Mouse (Mus musculus): Measurements from ENCODE around the gene Rfc4. TPM values are rescaled to one million over a fixed set of nuclear protein-coding genes. Genes with fewer than 3 reads are reported as not detected.

Rfc4 gene
- polyA plus RNA-seq, 1 experiment = 2.1 TPM

DNA sequence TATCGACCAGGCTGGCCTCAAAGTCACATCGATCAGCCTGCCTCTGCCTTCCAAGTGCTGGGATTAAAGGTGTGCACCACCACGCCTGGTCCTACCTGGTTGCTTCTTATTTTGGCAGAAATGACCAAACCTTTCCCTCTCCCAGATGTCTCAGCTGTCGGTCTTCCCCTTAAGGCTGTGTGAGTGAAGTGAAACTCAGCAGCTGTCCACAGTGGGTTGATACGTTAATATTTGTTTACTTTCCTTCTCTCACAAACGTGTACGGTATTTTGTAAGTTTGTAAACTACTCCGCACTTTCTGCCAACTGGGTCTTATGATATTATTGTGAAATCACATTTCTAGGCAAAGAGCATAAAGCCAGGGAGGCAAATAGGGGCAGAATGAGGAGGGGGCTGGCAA is 21.9 kb upstream of the Rfc4 start:
- H3K4me1 ChIP-seq (ENCODE audit: control insufficient read depth, insufficient read depth, low read length) = no peaks in the 10 kb centered on the region
- no peak overlapping the region for H3K27ac ChIP-seq (ENCODE audit: insufficient read depth, low read length)
- TF ChIP-seq CTCF (IDR thresholded peaks at IDR 0.05; ENCODE audit: borderline replicate concordance, insufficient read depth, low read depth, low read length) = no peak
- no peak for TF ChIP-seq POLR2A (IDR thresholded peaks at IDR 0.05; ENCODE audit: borderline replicate concordance, insufficient read depth, low read length)
- no peak for DNase-seq
- H3K27me3 ChIP-seq (ENCODE audit: control insufficient read depth, insufficient read depth, low read length) = no peaks in the 10 kb centered on the region
- no peak overlapping the region for H3K4me3 ChIP-seq (replicated peaks; ENCODE audit: insufficient read depth, low read depth, low read length)
- 84% methylated on average over 8 of the region's 8 CpGs for WGBS

DNA sequence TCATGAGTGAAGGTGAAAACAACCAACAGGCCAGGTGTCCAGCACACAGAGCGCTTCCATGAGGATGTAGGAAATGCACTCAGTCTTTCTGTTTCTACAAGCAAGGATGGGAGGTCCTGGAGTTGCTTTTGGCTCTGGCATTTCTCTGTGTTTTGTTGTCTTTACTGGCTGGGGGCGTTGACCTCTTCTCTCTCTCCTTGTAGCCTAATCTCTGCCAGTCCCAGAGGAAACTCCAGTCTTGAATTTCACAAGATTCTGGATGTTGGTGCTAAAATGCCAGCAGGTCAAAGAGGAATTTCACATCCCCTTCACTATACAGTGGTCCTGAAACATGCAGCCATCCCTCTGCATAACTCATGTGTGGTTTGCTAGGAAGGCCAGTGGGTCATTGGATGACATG is 21.4 kb upstream of the Rfc4 start:
- WGBS = 92% methylated on average over 2 of the region's 2 CpGs
- DNase-seq = no peak
- no peak for TF ChIP-seq CTCF (IDR thresholded peaks at IDR 0.05; ENCODE audit: borderline replicate concordance, insufficient read depth, low read depth, low read length)
- no peak for TF ChIP-seq POLR2A (IDR thresholded peaks at IDR 0.05; ENCODE audit: borderline replicate concordance, insufficient read depth, low read length)

DNA sequence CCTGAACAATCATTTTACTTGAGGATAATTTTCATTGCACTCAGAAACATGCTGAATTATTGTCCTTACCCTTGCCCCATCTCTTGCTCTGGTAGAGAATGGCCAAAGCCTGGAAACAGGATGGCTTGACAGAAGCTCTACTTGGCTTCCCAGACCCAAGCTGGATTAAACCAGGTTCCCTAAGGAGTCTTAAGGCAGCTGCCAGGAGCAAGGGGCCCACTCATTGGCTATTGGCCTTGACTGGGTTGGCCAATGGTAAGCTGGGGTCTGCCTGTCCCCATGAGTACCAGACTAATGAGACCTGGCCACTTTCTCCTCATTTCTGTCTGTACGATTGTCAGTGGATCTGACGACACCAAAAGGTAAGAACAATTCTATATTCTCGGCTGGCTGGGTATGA is 18.7 kb upstream of the Rfc4 start, which contains the start of gene Adipoq:
TSS of gene Adipoq (plus strand) at position 257 of the 400 bp plus-strand sequence.
- WGBS = 48% methylated on average over 3 of the region's 3 CpGs
- H3K4me3 ChIP-seq (replicated peaks; ENCODE audit: insufficient read depth, low read depth, low read length) = no peak within 1 kb of the TSS
- no peaks in the 10 kb centered on the region for H3K4me1 ChIP-seq (ENCODE audit: control insufficient read depth, insufficient read depth, low read length)
- no peak for DNase-seq
- H3K27me3 ChIP-seq (ENCODE audit: control insufficient read depth, insufficient read depth, low read length) = no peaks in the 10 kb centered on the region
- TF ChIP-seq POLR2A (IDR thresholded peaks at IDR 0.05; ENCODE audit: borderline replicate concordance, insufficient read depth, low read length) (no peak), CTCF (IDR thresholded peaks at IDR 0.05; ENCODE audit: borderline replicate concordance, insufficient read depth, low read depth, low read length) (no peak)
- H3K27ac ChIP-seq (ENCODE audit: insufficient read depth, low read length) = no peak within 1 kb of the TSS

More for the DNA sequence above, 21.4 kb upstream of the Rfc4 start:
- Histone ChIP-seq H3K27ac (ENCODE audit: insufficient read depth, low read length) (no peak overlapping the region), H3K27me3 (ENCODE audit: control insufficient read depth, insufficient read depth, low read length) (no peaks in the 10 kb centered on the region), H3K4me1 (ENCODE audit: control insufficient read depth, insufficient read depth, low read length) (no peaks in the 10 kb centered on the region), H3K4me3 (replicated peaks; ENCODE audit: insufficient read depth, low read depth, low read length) (no peak overlapping the region)

DNA sequence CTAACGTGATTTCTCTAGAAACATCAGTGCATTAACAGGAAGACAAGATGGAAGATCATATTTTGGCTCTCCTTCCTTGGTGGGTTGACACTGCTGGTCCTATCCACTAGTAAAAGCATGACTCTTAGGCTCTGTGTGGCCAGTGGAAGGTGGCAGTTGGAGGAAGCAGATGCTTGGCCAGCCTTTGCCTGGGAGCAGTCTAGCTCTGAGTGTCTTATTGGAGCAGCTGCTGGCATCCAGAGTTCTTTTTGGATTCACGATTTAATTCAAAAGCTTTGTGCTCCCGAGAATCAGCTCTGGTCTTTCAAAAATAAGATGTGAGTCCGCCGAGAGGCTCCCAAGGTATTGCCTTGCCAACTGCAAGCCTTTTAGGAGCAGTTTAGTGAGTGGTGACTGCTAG is 17.7 kb upstream of the Rfc4 start:
- no peak overlapping the region for H3K27ac ChIP-seq (ENCODE audit: insufficient read depth, low read length)
- H3K27me3 ChIP-seq (ENCODE audit: control insufficient read depth, insufficient read depth, low read length) = no peaks in the 10 kb centered on the region
- H3K4me3 ChIP-seq (replicated peaks; ENCODE audit: insufficient read depth, low read depth, low read length) = no peak overlapping the region
- H3K4me1 ChIP-seq (ENCODE audit: control insufficient read depth, insufficient read depth, low read length) = no peaks in the 10 kb centered on the region
- TF ChIP-seq CTCF (IDR thresholded peaks at IDR 0.05; ENCODE audit: borderline replicate concordance, insufficient read depth, low read depth, low read length) (no peak), POLR2A (IDR thresholded peaks at IDR 0.05; ENCODE audit: borderline replicate concordance, insufficient read depth, low read length) (no peak)
- WGBS = 37% methylated on average over 5 of the region's 5 CpGs
- no peak for DNase-seq

DNA sequence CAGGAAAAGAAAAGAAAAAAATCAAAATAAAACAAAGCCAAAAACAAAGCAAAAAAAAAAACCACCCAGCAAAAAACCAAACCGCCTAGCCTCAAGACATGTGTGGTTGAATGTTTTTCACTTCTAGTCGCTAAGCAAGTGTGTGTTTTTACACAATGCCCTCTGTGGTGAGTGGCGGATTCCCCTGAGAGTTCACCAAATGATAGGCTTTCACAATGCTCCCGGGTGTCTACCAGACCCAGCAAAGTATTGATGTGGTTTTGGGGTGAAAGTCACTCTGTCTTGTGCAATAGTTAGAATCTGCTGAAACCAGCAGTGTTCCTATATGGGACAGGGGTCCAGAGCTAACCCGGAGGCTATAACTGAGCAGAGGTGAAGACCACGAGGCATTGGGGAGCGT is 16.8 kb upstream of the Rfc4 start:
- 86% methylated on average over 7 of the region's 7 CpGs for WGBS
- TF ChIP-seq CTCF (IDR thresholded peaks at IDR 0.05; ENCODE audit: borderline replicate concordance, insufficient read depth, low read depth, low read length) (no peak), POLR2A (IDR thresholded peaks at IDR 0.05; ENCODE audit: borderline replicate concordance, insufficient read depth, low read length) (no peak)
- no peaks in the 10 kb centered on the region for H3K27me3 ChIP-seq (ENCODE audit: control insufficient read depth, insufficient read depth, low read length)
- no peak for DNase-seq
- no peak overlapping the region for H3K27ac ChIP-seq (ENCODE audit: insufficient read depth, low read length)
- H3K4me3 ChIP-seq (replicated peaks; ENCODE audit: insufficient read depth, low read depth, low read length) = no peak overlapping the region
- H3K4me1 ChIP-seq (ENCODE audit: control insufficient read depth, insufficient read depth, low read length) = no peaks in the 10 kb centered on the region

DNA sequence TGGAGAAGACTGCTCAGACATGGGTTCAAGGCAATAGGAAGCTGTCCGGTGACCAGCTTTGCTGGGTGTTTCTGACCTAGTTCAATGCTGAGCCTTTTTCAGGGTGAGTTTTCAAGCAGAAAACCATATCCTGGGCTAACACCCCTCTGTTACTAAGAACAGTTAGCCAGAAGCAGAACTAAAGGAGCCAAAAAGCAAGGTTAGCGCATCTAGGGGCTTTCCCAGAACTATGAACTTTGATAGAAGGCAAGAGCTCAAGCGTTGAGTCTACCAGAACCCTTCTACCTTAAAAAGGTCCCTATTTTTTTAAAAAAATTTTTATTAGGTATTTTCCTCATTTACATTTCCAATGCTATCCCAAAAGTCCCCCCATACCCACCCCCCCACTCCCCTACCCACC is 13.4 kb upstream of the Rfc4 start:
- no peak overlapping the region for H3K27ac ChIP-seq (ENCODE audit: insufficient read depth, low read length)
- DNase-seq = no peak
- H3K27me3 ChIP-seq (ENCODE audit: control insufficient read depth, insufficient read depth, low read length) = no peaks in the 10 kb centered on the region
- WGBS = 97% methylated on average over 3 of the region's 3 CpGs
- H3K4me3 ChIP-seq (replicated peaks; ENCODE audit: insufficient read depth, low read depth, low read length) = no peak overlapping the region
- TF ChIP-seq CTCF (IDR thresholded peaks at IDR 0.05; ENCODE audit: borderline replicate concordance, insufficient read depth, low read depth, low read length) (no peak), POLR2A (IDR thresholded peaks at IDR 0.05; ENCODE audit: borderline replicate concordance, insufficient read depth, low read length) (no peak)
- H3K4me1 ChIP-seq (ENCODE audit: control insufficient read depth, insufficient read depth, low read length) = no peaks in the 10 kb centered on the region

DNA sequence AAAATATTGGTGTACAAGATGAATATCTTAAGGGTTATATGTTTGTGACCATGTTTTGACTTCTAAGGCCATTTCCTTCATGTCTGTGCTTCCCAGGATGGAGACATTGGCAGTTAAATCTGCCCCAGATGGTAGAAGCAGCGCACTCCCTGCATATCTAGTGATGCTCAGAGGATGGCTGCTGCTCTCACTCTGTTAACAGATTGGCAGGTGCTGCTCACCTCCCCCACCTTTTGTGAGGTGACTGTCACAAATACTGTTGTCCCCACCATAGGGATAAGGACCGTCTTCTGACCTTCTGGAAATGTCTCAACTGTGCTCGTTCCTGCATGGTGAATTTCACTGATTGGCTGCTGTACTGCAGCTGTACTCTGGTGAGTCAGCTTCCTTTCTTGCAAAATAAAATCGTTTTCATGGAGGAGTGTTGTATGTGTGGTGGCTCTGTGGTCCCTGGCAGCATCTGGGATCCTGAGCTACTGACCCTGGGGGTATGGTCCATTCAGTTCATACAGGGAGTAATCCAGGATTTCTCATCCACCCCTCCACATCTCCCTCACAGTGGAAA is 9.0 kb upstream of the Rfc4 start:
- no peak for DNase-seq
- Histone ChIP-seq H3K27me3 (ENCODE audit: control insufficient read depth, insufficient read depth, low read length) (no peaks in the 10 kb centered on the region), H3K27ac (ENCODE audit: insufficient read depth, low read length) (no peak overlapping the region), H3K4me3 (replicated peaks; ENCODE audit: insufficient read depth, low read depth, low read length) (no peak overlapping the region), H3K4me1 (ENCODE audit: control insufficient read depth, insufficient read depth, low read length) (no peaks in the 10 kb centered on the region)
- 26% methylated on average over 4 of the region's 4 CpGs for WGBS
- no peak for TF ChIP-seq CTCF (IDR thresholded peaks at IDR 0.05; ENCODE audit: borderline replicate concordance, insufficient read depth, low read depth, low read length)
- no peak for TF ChIP-seq POLR2A (IDR thresholded peaks at IDR 0.05; ENCODE audit: borderline replicate concordance, insufficient read depth, low read length)

DNA sequence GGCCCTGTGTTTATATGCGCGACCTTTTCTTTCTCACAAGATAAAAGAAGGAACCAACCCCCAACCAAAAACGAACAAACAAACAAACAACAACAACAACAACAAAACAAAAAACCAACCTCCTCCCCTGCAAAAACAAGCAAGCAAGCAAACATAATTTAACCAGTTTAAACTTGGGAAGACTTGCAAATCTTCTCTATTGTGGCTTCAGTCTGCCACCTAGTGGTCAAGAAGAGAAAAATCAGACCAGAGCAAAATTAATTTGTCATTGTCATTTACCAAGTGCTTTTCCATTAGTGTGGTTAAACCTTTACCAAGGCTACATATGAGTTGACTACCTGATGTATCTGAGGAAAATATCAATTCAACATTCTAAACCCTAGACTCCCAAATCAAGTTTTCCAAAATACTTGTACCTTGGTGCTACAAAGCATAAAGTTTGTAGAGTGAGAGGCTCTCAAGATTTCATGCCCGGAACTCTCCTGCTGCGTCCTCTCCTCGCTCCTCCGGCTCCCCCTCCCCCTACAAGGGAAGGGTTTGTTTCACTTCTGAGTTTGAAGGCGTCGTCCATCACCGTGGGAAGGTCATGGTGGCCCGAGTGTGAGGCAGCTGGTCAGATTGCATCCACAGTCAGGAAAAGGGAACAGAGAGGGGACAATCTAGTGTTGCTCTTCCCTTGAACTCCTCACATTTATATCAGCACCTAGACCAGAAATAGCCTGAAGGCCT is 8.0 kb upstream of the Rfc4 start:
- WGBS = 15% methylated on average over 11 of the region's 11 CpGs
- DNase-seq = peak in 1 of 2 experiments; percentile 32
- Histone ChIP-seq H3K4me1 (ENCODE audit: control insufficient read depth, insufficient read depth, low read length) (no peaks in the 10 kb centered on the region), H3K27ac (ENCODE audit: insufficient read depth, low read length) (no peak overlapping the region), H3K4me3 (replicated peaks; ENCODE audit: insufficient read depth, low read depth, low read length) (no peak overlapping the region), H3K27me3 (ENCODE audit: control insufficient read depth, insufficient read depth, low read length) (no peaks in the 10 kb centered on the region)
- TF ChIP-seq POLR2A (IDR thresholded peaks at IDR 0.05; ENCODE audit: borderline replicate concordance, insufficient read depth, low read length) (no peak), CTCF (IDR thresholded peaks at IDR 0.05; ENCODE audit: borderline replicate concordance, insufficient read depth, low read depth, low read length) (peak; percentile 44; the same call in 1 of the 2 replicates)
